Mouse (Mus musculus) bone marrow macrophage, adult 2 months (primary cell): Measurements from ENCODE around the gene Tln2.

Source experiments
- CTCF ChIP-seq: IDR thresholded peaks from 2 replicates; pipeline ENCODE4 v1.5.1; 2012; ENCODE audit warnings: low read depth, mild to moderate bottlenecking, low read length, moderate library complexity
- POLR2A ChIP-seq: IDR thresholded peaks from 2 replicates; pipeline ENCODE4 v1.6.1; 2012; ENCODE audit warnings: mild to moderate bottlenecking, low read depth, low read length, borderline replicate concordance

DNA sequence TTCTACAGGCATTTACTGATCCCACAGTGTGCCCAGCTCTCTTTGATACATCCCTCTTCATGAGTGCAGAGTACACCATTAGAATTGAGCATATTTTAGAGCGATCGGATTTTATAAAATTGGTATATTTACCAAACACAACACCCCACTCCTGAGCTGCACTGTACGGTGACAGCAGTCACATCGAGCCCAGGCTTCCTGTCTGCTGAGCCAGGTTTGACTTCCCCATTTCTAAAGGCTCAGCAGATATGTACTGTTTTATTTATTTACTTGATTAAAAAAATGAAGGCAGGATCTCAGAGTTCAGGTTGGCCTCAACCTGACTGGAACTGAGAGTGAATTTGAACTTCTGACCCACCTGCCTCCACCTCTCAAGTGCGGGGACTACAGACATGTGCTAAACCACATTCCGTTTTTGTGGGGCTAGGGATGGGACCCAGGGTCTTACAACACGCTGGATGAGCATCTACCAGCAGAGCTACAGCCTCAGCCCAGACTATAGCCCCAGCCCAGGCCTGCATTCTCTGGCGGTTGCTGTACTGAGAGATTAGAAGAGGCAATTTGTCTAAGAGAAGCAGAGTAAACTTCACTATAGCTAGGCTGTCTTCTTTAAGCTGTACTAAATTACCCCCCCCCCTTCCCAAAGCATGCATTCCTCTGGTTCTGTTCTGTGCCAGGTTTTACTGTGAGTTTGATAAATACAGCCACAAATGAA is 292.1 kb downstream of the Tln2 start:
- no peak for TF ChIP-seq CTCF
- no peak for TF ChIP-seq POLR2A
